Mouse (Mus musculus) embryonic fibroblast, embryonic 13.5 days (primary cell): ENCODE measurements around the gene Fxyd6.

Experiments
- CTCF ChIP-seq: IDR thresholded peaks from 2 replicates; pipeline ENCODE4 v1.5.1; 2011; ENCODE audit warnings: mild to moderate bottlenecking, control low read depth, low read length, moderate library complexity, borderline replicate concordance; ENCODE audit not compliant: insufficient read depth
- POLR2A ChIP-seq: IDR thresholded peaks from 2 replicates; pipeline ENCODE4 v1.6.1; 2011; ENCODE audit warnings: low read depth, mild to moderate bottlenecking, control low read depth, low read length, moderate library complexity

DNA sequence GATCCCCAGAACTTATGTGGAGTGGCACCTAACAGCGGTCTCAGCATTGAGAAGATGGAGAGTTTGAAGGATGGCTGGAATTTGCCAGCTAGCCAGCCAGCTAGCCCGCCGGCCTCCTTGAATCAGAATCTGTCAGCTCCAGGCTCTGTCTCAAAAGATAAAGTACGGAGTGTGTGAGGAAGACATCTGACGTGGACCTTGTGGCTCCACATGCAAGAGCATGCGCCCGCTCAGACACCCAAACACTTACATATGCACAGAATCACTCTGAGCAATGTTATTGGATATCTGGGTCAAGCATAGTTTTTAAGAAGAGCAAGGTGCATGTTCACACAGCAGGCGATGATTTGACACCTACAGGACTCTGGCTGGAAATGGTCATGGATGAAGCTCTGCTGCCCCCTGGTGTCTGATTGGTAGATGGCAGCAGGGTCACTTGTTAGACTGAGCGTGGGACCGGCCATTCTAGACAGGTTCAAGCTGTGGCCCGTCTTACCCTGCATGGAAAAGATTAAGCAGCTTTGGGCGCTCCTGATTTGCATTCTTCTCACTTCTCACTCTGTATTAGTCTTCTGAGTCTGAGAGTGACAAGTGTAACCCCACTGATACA is 18.5 kb downstream of the Fxyd6 start:
- TF ChIP-seq POLR2A (no peak), CTCF (peak; percentile 90)
